Mouse (Mus musculus): ENCODE measurements around the gene Ostf1. TPM values are rescaled to one million over a fixed set of nuclear protein-coding genes. Genes with fewer than 3 reads are reported as not detected.

Ostf1 gene
- polyA plus RNA-seq, 1 experiment from 2014 or later = 25.8 TPM

DNA sequence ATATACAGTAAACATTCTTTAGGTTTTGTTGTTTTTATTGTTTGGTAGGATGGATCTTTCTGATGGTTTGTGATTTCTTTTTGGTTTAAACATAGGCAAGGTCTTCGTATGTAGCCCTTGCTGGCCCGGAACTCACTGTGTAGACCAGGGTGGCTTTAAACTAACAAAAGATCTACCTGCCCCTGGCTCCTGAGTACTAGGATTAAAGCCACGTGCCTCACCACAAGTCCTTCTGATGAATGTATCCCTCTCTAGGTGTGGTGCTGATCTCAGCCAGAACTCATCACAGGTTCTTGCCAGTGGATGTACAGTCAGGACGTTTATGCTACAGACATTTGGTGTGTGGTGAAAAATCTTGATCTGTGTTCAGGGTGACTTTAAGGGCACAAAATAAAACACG lies 6.3 kb upstream of the Ostf1 start:
- H3K27me3 ChIP-seq (ENCODE audit: control insufficient read depth, insufficient read depth, low read length) = no peaks in the 10 kb centered on the region
- H3K9me3 ChIP-seq (ENCODE audit: control insufficient read depth, low read length) = no peaks in the 10 kb centered on the region
- H3K9ac ChIP-seq (replicated peaks; ENCODE audit: low read depth, low read length) = no peak overlapping the region
- ATAC-seq (ENCODE audit: low read depth) = no peak
- H3K4me1 ChIP-seq (ENCODE audit: control insufficient read depth, insufficient read depth, low read length) = no peaks in the 10 kb centered on the region
- WGBS = 86% methylated on average over 5 of the region's 5 CpGs
- H3K4me3 ChIP-seq (ENCODE audit: low read depth, low read length) = no peak overlapping the region
- no peak overlapping the region for H3K4me2 ChIP-seq (ENCODE audit: low read depth, low read length)
- H3K27ac ChIP-seq (ENCODE audit: low read depth, low read length) = no peak overlapping the region
- H3K36me3 ChIP-seq (ENCODE audit: control insufficient read depth, insufficient read depth, low read length) = no peaks in the 10 kb centered on the region

DNA sequence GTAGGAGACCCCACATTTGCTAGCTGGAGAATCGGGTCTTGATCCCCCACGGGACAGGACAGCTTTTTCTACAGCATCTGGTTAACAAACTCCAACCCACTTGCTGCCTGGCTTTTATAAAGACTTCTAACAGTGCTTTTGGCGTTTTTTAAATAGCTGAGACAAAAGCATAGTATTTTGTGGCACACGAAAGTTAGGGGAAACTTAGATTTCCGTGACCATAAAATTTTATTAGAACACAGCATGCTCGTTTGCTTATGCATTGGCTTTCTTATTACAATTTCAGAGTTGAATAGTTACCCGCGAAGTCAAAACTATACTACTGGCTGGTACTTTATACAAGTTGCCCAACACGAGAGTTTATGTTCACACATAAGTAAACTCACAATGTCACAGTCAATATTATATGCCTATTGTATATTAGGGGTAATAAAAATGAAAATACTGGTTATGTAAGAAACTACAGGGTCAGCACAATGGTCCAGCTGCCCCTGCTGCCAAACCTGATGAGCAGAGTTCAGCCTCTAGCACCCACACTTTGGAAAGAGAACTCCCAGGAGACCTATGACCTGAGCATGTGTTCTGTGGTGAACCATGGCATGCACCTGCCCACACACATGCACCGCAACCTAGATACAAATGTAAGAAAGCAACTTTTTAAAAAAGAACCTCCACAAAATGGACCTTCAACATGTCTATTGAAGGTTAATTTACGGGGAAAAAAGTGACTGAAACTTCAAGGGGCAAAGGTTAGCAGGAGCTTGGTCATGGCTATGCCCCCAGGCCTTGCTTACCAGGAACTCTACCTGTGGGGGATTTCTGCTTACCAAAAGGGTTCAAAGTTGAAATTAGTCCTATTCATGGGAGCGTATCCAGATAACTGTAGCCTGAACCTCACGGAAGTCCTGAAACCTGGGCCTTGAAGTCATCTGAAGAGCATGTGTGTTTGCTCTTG lies 885 bp upstream of the Ostf1 start:
- peak overlapping the region; percentile 52; the same call in 1 of the 2 replicates for H3K9ac ChIP-seq (replicated peaks; ENCODE audit: low read depth, low read length)
- 63% methylated on average over 13 of the region's 13 CpGs for WGBS
- no peaks in the 10 kb centered on the region; the same call in 1 of the 2 replicates for H3K4me1 ChIP-seq (ENCODE audit: control insufficient read depth, insufficient read depth, low read length)
- no peak for ATAC-seq (ENCODE audit: low read depth)
- peak overlapping the region; percentile 90 for H3K4me2 ChIP-seq (ENCODE audit: low read depth, low read length)
- H3K36me3 ChIP-seq (ENCODE audit: control insufficient read depth, insufficient read depth, low read length) = no peaks in the 10 kb centered on the region
- H3K27me3 ChIP-seq (ENCODE audit: control insufficient read depth, insufficient read depth, low read length) = no peaks in the 10 kb centered on the region
- peak overlapping the region; percentile 47 for H3K4me3 ChIP-seq (ENCODE audit: low read depth, low read length)
- H3K9me3 ChIP-seq (ENCODE audit: control insufficient read depth, low read length) = no peaks in the 10 kb centered on the region
- H3K27ac ChIP-seq (ENCODE audit: low read depth, low read length) = no peak overlapping the region

DNA sequence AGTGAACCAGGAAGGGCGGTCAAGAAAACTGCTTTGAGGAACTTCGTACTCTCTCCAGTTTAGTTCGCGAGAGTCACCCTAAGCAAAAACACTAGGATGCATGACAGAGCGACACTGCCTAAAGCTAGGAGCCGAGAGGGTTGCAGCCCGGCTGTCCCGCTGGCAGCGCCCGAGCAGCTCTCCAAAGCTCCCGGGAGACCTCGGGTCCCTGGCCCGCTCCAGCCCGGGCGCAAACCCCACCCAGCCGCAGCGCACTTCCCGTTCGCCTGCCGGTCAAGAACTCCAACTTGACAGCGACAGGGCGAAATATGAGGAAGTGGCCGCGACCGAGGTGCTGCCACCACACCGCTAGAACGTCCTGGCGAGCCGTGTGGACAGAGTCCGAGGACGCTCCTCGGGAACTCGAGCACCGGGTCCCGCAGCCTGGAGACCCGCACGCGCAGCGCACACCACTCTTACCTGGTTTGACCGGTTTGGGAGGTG lies 421 bp downstream of the Ostf1 start:
- Histone ChIP-seq H3K36me3 (ENCODE audit: control insufficient read depth, insufficient read depth, low read length) (no peaks in the 10 kb centered on the region), H3K4me3 (ENCODE audit: low read depth, low read length) (peak overlapping the region; percentile 47), H3K9me3 (ENCODE audit: control insufficient read depth, low read length) (no peaks in the 10 kb centered on the region), H3K9ac (replicated peaks; ENCODE audit: low read depth, low read length) (peak overlapping the region; percentile 52), H3K4me1 (ENCODE audit: control insufficient read depth, insufficient read depth, low read length) (no peaks in the 10 kb centered on the region; the same call in 1 of the 2 replicates), H3K4me2 (ENCODE audit: low read depth, low read length) (peak overlapping the region; percentile 90), H3K27me3 (ENCODE audit: control insufficient read depth, insufficient read depth, low read length) (no peaks in the 10 kb centered on the region), H3K27ac (ENCODE audit: low read depth, low read length) (0 out of 2 replicates have a peak overlapping the region, but pooled peaks have one; percentile 6)
- under 1% methylated on average over 40 of the region's 40 CpGs for WGBS
- peak; percentile 67 for ATAC-seq (ENCODE audit: low read depth)

DNA sequence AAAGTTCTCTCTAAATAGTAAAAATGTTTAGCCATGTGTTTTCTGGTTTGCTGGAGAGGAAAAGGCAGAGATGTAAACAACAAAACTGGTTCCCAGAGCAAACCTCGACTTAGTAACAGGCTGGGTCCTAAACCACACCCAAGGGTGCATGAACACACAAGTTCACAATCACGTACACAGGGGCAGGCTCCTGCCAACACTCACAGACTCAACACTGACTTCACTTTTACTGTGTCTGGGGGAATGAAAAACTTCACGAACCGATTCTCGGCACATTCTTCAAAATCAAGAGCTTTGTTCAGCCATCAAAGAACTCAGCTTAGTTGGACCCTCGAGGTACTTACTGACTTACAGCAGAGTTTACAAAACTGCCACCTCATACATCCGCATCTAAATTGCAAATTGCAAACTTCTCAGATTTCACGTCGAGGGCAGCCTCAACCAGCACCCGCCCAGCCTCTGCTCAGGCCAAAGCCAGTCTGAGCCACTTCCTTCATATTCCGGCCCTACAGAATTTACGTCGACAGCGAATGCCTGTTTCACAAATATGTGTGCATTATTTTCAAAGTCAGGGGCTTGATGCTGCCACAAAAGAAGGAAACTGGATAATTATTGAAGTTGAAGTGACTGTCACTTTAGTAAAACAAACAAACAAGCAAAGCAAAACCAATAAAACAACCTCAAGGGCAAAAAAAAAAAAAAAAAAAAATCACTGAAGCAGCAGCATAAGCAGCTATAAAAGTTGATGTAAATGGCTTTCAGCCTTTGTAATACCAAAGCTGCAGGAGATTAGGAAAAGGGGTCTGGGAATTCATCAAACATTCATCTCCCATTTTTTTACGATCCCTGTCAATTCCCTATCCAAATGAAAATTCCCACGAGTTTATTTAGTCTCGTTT lies 1.2 kb downstream of the Ostf1 start:
- Histone ChIP-seq H3K9ac (replicated peaks; ENCODE audit: low read depth, low read length) (peak overlapping the region; percentile 52; the same call in 1 of the 2 replicates), H3K27ac (ENCODE audit: low read depth, low read length) (no peak overlapping the region), H3K4me1 (ENCODE audit: control insufficient read depth, insufficient read depth, low read length) (no peaks in the 10 kb centered on the region; the same call in 1 of the 2 replicates), H3K36me3 (ENCODE audit: control insufficient read depth, insufficient read depth, low read length) (no peaks in the 10 kb centered on the region), H3K9me3 (ENCODE audit: control insufficient read depth, low read length) (no peaks in the 10 kb centered on the region), H3K4me2 (ENCODE audit: low read depth, low read length) (peak overlapping the region; percentile 90), H3K4me3 (ENCODE audit: low read depth, low read length) (peak overlapping the region; percentile 47), H3K27me3 (ENCODE audit: control insufficient read depth, insufficient read depth, low read length) (no peaks in the 10 kb centered on the region)
- ATAC-seq (ENCODE audit: low read depth) = no peak
- WGBS = 10% methylated on average over 17 of the region's 17 CpGs

DNA sequence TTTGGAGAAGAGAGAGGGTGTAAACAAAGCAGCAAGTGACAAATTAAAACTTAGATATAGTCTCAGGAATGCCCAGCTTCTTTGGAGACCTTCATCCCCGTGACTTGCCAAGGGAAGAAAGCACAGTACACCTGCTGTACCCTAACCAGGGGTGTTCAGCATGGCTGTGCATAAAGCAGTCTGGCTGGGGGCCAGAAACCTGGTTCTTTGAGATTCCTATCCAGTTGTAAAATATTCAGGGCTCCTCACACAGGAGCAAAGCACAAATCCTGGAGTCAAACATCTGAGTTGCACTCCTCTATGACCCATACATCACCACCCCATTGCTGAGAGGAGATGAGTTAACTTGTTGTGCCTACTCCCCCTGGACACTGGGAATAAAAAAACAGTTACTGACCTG lies 2.0 kb downstream of the Ostf1 start:
- 82% methylated on average over 1 of the region's 1 CpGs for WGBS
- no peak overlapping the region for H3K9ac ChIP-seq (replicated peaks; ENCODE audit: low read depth, low read length)
- no peaks in the 10 kb centered on the region for H3K9me3 ChIP-seq (ENCODE audit: control insufficient read depth, low read length)
- no peak overlapping the region for H3K4me3 ChIP-seq (ENCODE audit: low read depth, low read length)
- no peaks in the 10 kb centered on the region for H3K27me3 ChIP-seq (ENCODE audit: control insufficient read depth, insufficient read depth, low read length)
- no peaks in the 10 kb centered on the region; the same call in 1 of the 2 replicates for H3K4me1 ChIP-seq (ENCODE audit: control insufficient read depth, insufficient read depth, low read length)
- ATAC-seq (ENCODE audit: low read depth) = no peak
- no peaks in the 10 kb centered on the region for H3K36me3 ChIP-seq (ENCODE audit: control insufficient read depth, insufficient read depth, low read length)
- no peak overlapping the region for H3K4me2 ChIP-seq (ENCODE audit: low read depth, low read length)
- no peak overlapping the region for H3K27ac ChIP-seq (ENCODE audit: low read depth, low read length)

DNA sequence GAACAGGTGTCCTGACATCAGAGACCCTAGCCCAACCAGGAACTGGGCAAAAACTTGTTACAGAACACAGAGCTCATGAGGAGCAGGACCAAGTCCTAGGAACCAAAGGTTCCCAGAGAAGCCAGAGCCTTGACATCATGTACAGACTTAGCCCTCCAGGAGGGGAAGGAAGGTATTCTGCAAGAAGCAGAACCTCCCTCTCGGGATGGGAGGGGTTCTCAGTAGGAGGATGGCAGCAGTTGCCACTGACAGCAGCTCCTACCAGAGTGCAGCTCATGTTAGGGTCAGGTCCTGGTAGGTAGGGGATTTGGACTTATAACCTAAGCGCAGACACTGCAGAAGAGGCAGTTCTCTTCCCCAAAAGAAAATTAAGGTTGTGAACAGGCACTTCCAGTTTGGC lies 7.7 kb downstream of the Ostf1 start:
- H3K27ac ChIP-seq (ENCODE audit: low read depth, low read length) = no peak overlapping the region
- no peaks in the 10 kb centered on the region for H3K4me1 ChIP-seq (ENCODE audit: control insufficient read depth, insufficient read depth, low read length)
- no peak overlapping the region for H3K4me2 ChIP-seq (ENCODE audit: low read depth, low read length)
- no peak overlapping the region for H3K4me3 ChIP-seq (ENCODE audit: low read depth, low read length)
- H3K9ac ChIP-seq (replicated peaks; ENCODE audit: low read depth, low read length) = no peak overlapping the region
- no peak for ATAC-seq (ENCODE audit: low read depth)
- no peaks in the 10 kb centered on the region for H3K9me3 ChIP-seq (ENCODE audit: control insufficient read depth, low read length)
- no peaks in the 10 kb centered on the region for H3K36me3 ChIP-seq (ENCODE audit: control insufficient read depth, insufficient read depth, low read length)
- WGBS = 81% methylated on average over 2 of the region's 2 CpGs
- no peaks in the 10 kb centered on the region for H3K27me3 ChIP-seq (ENCODE audit: control insufficient read depth, insufficient read depth, low read length)

DNA sequence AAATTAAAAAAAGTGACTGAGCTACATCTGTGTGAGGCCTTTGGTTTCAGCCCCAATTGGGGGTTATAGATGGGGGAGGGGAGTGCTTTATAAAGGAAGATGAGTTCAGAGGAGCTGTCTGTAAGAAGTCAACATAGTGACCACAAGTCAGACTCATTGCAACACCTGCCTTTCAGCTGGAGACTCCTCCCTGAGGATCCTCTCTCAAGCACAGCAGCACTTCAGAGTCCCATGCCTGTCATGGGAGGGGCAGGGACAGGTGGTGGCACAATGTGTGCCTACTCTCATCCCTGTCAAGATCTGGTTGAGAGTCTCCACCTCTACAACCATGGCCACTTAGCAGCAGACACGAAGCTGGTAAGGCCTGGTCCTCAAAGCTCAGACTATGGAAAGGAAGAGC lies 11.9 kb downstream of the Ostf1 start:
- H3K27me3 ChIP-seq (ENCODE audit: control insufficient read depth, insufficient read depth, low read length) = no peaks in the 10 kb centered on the region
- no peaks in the 10 kb centered on the region for H3K9me3 ChIP-seq (ENCODE audit: control insufficient read depth, low read length)
- no peak overlapping the region for H3K4me2 ChIP-seq (ENCODE audit: low read depth, low read length)
- H3K27ac ChIP-seq (ENCODE audit: low read depth, low read length) = no peak overlapping the region
- no peak for ATAC-seq (ENCODE audit: low read depth)
- no peaks in the 10 kb centered on the region for H3K36me3 ChIP-seq (ENCODE audit: control insufficient read depth, insufficient read depth, low read length)
- H3K4me3 ChIP-seq (ENCODE audit: low read depth, low read length) = no peak overlapping the region
- H3K4me1 ChIP-seq (ENCODE audit: control insufficient read depth, insufficient read depth, low read length) = no peaks in the 10 kb centered on the region
- no peak overlapping the region for H3K9ac ChIP-seq (replicated peaks; ENCODE audit: low read depth, low read length)
- 83% methylated on average over 1 of the region's 1 CpGs for WGBS

DNA sequence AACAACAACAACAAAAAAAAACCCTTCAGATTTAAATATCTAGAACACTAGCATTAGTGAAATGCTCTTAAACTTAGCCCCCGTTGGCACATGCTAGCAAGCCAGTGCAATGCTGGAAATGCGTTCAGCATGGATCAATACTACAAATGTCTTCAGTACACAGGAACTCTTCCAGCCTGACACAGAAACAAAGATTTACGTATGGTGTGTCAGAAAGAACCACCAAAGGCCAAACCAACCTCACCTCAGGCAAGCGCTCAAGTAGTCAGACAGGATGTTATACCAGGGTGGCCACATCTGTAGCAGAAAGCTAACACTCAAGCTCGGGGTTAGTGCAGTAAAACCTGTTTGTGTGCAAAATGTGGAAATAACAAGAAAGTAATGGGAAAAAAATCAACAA lies 12.6 kb downstream of the Ostf1 start:
- ATAC-seq (ENCODE audit: low read depth) = no peak
- Histone ChIP-seq H3K4me3 (ENCODE audit: low read depth, low read length) (no peak overlapping the region), H3K4me2 (ENCODE audit: low read depth, low read length) (no peak overlapping the region), H3K27ac (ENCODE audit: low read depth, low read length) (no peak overlapping the region), H3K4me1 (ENCODE audit: control insufficient read depth, insufficient read depth, low read length) (no peaks in the 10 kb centered on the region), H3K9ac (replicated peaks; ENCODE audit: low read depth, low read length) (no peak overlapping the region), H3K36me3 (ENCODE audit: control insufficient read depth, insufficient read depth, low read length) (no peaks in the 10 kb centered on the region), H3K27me3 (ENCODE audit: control insufficient read depth, insufficient read depth, low read length) (no peaks in the 10 kb centered on the region), H3K9me3 (ENCODE audit: control insufficient read depth, low read length) (no peaks in the 10 kb centered on the region)
- WGBS = 69% methylated on average over 5 of the region's 5 CpGs
